Mouse (Mus musculus) heart, adult 2 months (tissue): ENCODE data around the gene Olfr64.

Experiments
- CTCF ChIP-seq: fragments of 200-600 bp; IDR thresholded peaks from 2 replicates; pipeline ENCODE4 v1.8.1; 2022; ENCODE audit warnings: antibody characterized with exemption, mild to moderate bottlenecking, moderate library complexity
- EP300 ChIP-seq: fragments of 200-500 bp; IDR thresholded peaks from 2 replicates; pipeline ENCODE4 v1.6.1; 2011; ENCODE audit warnings: low read depth, low read length, control low read depth; ENCODE audit not compliant: insufficient read depth

GRCm38 (mm10) chr7:103874451-103874850, 19.8 kb downstream of the Olfr64 start:
- TF ChIP-seq CTCF (0 out of 2 replicates have a peak, but pooled peaks have one; percentile 2), EP300 (no peak)
